Comparison of ENCODE assay signal across 8 mouse cellular contexts in the genomic region with DNA sequence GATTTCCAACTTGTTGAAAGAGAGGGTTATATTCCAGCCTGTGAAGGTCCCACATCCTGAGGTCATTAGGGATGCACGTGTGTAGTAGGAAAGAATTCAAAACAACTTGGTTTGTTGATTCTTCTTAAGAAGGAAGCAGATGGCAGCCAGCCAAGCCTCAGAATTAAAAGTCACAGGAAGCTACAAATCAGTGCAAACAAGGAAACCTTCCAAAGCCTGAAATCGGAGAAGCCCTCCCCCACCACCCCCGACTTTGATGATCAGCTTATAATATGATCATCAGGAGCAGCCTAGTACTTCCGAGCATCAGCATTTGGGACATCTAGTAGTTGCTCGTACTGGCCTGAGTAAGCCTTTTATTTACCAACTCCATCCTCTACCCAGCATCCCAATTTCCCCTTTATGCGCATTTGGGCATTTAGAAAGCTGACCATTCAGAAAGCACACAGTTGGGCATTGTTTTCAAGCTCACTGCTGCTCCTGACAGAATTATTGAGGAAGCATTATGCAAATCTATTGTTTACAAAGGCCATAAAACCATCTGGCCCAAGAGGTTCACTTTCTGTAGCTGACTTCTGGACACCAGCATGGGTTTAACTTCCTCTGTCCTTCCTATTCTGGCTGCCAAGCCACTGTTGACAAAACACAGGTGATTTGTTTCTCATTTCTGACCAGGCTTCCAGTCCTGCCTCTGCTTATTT. TPM values are rescaled to one million over a fixed set of nuclear protein-coding genes. Genes with fewer than 3 reads are reported as not detected.
DNase-seq lines count a peak whose midpoint lies in the region; ATAC-seq and TF ChIP-seq lines count a peak whose summit lies in the region.

No protein-coding gene starts in this region.

- TF ChIP-seq CTCF in layer of hippocampus, adult 2 months (conservative IDR thresholded peaks at IDR 0.05): no peak

- peak; percentile 14; the same call in 1 of the 2 replicates for ATAC-seq in embryonic facial prominence, embryonic 11.5 days (replicated peaks; ENCODE audit: insufficient number of reproducible peaks, low FRiP score, low TSS enrichment, low read depth)
- peak; percentile 85 for ATAC-seq in intestine, embryonic 15.5 days
- ATAC-seq in lung, embryonic 15.5 days (ENCODE audit: borderline replicate concordance, extremely low read depth, low FRiP score, low TSS enrichment): peak; percentile 55; the same call in 1 of the 2 replicates
- ATAC-seq in cerebellum, adult (ENCODE audit: insufficient number of reproducible peaks, low FRiP score, low TSS enrichment): no peak

- no peaks in the 10 kb centered on the region for H3K27me3 ChIP-seq in embryonic facial prominence, embryonic 11.5 days (ENCODE audit: control insufficient read depth, insufficient read depth, low read length)
- H3K27me3 ChIP-seq in intestine, embryonic 15.5 days (replicated peaks): no peaks in the 10 kb centered on the region
- no peaks in the 10 kb centered on the region for H3K27me3 ChIP-seq in lung, embryonic 15.5 days

- no peak overlapping the region for H3K9ac ChIP-seq in embryonic facial prominence, embryonic 11.5 days (replicated peaks; ENCODE audit: low read length)
- no peak overlapping the region for H3K9ac ChIP-seq in intestine, embryonic 15.5 days
- no peak overlapping the region for H3K9ac ChIP-seq in lung, embryonic 15.5 days

- 25% methylated on average over 6 of the region's 6 CpGs for WGBS in embryonic facial prominence, embryonic 11.5 days
- 31% methylated on average over 6 of the region's 6 CpGs for WGBS in intestine, embryonic 15.5 days
- 22% methylated on average over 6 of the region's 6 CpGs for WGBS in lung, embryonic 15.5 days

- peak overlapping the region; percentile 18; the same call in 1 of the 2 replicates for H3K27ac ChIP-seq in layer of hippocampus, adult 2 months
- 0 out of 2 replicates have a peak overlapping the region, but pooled peaks have one; percentile 13 for H3K27ac ChIP-seq in embryonic facial prominence, embryonic 11.5 days (replicated peaks; ENCODE audit: low read depth, low read length)
- H3K27ac ChIP-seq in intestine, embryonic 15.5 days: no peak overlapping the region
- H3K27ac ChIP-seq in lung, embryonic 15.5 days: peak overlapping the region; percentile 17; the same call in 1 of the 2 replicates

- no peaks in the 10 kb centered on the region for H3K9me3 ChIP-seq in embryonic facial prominence, embryonic 11.5 days (replicated peaks; ENCODE audit: control insufficient read depth, low read length)
- H3K9me3 ChIP-seq in intestine, embryonic 15.5 days: no peaks in the 10 kb centered on the region
- H3K9me3 ChIP-seq in lung, embryonic 15.5 days: no peaks in the 10 kb centered on the region

- no peak overlapping the region for H3K4me3 ChIP-seq in layer of hippocampus, adult 2 months
- H3K4me3 ChIP-seq in embryonic facial prominence, embryonic 11.5 days (ENCODE audit: low read depth, low read length): no peak overlapping the region
- no peak overlapping the region for H3K4me3 ChIP-seq in intestine, embryonic 15.5 days (replicated peaks)
- H3K4me3 ChIP-seq in lung, embryonic 15.5 days: no peak overlapping the region

- no peak for DNase-seq in layer of hippocampus, adult 2 months (ENCODE audit: low spot score in 2 of 2)
- DNase-seq in layer of hippocampus, postnatal 25 days (ENCODE audit: extremely low spot score in 1 of 2, low spot score in 1 of 2): no peak
- DNase-seq in R1 (ENCODE audit: low read depth, low spot score): peak; percentile 11
- peak; percentile 76 for DNase-seq in embryonic facial prominence, embryonic 11.5 days (ENCODE audit: low spot score)
- no peak for DNase-seq in spleen, postnatal 4 days (ENCODE audit: low spot score in 2 of 2)

- H3K36me3 ChIP-seq in embryonic facial prominence, embryonic 11.5 days (replicated peaks; ENCODE audit: control insufficient read depth, insufficient read depth, low read depth, low read length): no peaks in the 10 kb centered on the region
- H3K36me3 ChIP-seq in intestine, embryonic 15.5 days: no peaks in the 10 kb centered on the region
- no peaks in the 10 kb centered on the region for H3K36me3 ChIP-seq in lung, embryonic 15.5 days

- H3K4me2 ChIP-seq in embryonic facial prominence, embryonic 11.5 days (ENCODE audit: low read depth, low read length): no peak overlapping the region
- H3K4me2 ChIP-seq in intestine, embryonic 15.5 days (replicated peaks): peak overlapping the region; percentile 24; the same call in 1 of the 2 replicates
- peak overlapping the region; percentile 7; the same call in 1 of the 2 replicates for H3K4me2 ChIP-seq in lung, embryonic 15.5 days

- H3K4me1 ChIP-seq in embryonic facial prominence, embryonic 11.5 days (ENCODE audit: control insufficient read depth, insufficient read depth, low read length): no peaks in the 10 kb centered on the region
- H3K4me1 ChIP-seq in intestine, embryonic 15.5 days (replicated peaks): no peaks in the 10 kb centered on the region
- peaks cover 6% of the 10 kb centered on the region; the same call in 1 of the 2 replicates for H3K4me1 ChIP-seq in lung, embryonic 15.5 days

RNA-seq across cellular contexts. Expression of a gene that starts 59.9 kb away (rescaled TPM):
- total RNA-seq in layer of hippocampus, adult 2 months (2021): 1,000 to 10,000 TPM; 1,343 to 1,371 TPM
- 1,000 to 10,000 TPM; 1,252 to 1,286 TPM for total RNA-seq in layer of hippocampus, postnatal 25 days (2021)
- polyA plus RNA-seq in embryonic facial prominence, embryonic 11.5 days (2014; fragmentation: Nextera tagmentation; extraction: Ambion mirVana): 57.4 and 58.6 TPM in 2 replicates
- polyA plus RNA-seq in intestine, embryonic 15.5 days (2015; fragmentation: Nextera tagmentation; extraction: Ambion mirVana): 43.8 and 47.5 TPM in 2 replicates
- polyA plus RNA-seq in lung, embryonic 15.5 days (2015; fragmentation: Nextera tagmentation; extraction: Ambion mirVana): 64.1 and 64.6 TPM in 2 replicates

Comparison
In these comparisons a context has a peak if more than half of its experiments do, and no peak if none do; other contexts are left out.
1. DNase-seq: peak in R1 (single experiment) and embryonic facial prominence, embryonic 11.5 days (single experiment); none in layer of hippocampus, adult 2 months (0 of 2), layer of hippocampus, postnatal 25 days (0 of 2) and spleen, postnatal 4 days (0 of 2).